Mouse (Mus musculus) midbrain, embryonic 16.5 days (tissue): ENCODE data around the gene 2310057M21Rik. TPM values are rescaled to one million over a fixed set of nuclear protein-coding genes. Genes with fewer than 3 reads are reported as not detected.

ENCODE experiments used
- ATAC-seq: fragments of 200-750 bp; cut with Nextera tagmentation; 2 replicates; pipeline ENCODE4 v1.8.0; 2017; ENCODE audit warnings: moderate TSS enrichment
- H3K27ac ChIP-seq: fragments of 300-500 bp; sonication (generic); 2 replicates; pipeline ENCODE4 v1.5.1; 2014; ENCODE audit warnings: mild to moderate bottlenecking, low read length, mixed read lengths
- H3K27me3 ChIP-seq: fragments of 300-500 bp; sonication (generic); 2 replicates; pipeline ENCODE4 v1.6.1; 2014; ENCODE audit warnings: low read depth, low read length, mixed read lengths; ENCODE audit not compliant: control insufficient read depth, insufficient read depth
- H3K36me3 ChIP-seq: fragments of 300-500 bp; sonication (generic); 2 replicates; pipeline ENCODE4 v1.6.1; 2014; ENCODE audit warnings: mild to moderate bottlenecking, low read length, moderate library complexity, mixed read lengths; ENCODE audit not compliant: control insufficient read depth, insufficient read depth
- H3K4me1 ChIP-seq: fragments of 300-500 bp; sonication (generic); 2 replicates; pipeline ENCODE4 v1.6.1; 2014; ENCODE audit warnings: mild to moderate bottlenecking, low read length, mixed read lengths; ENCODE audit not compliant: control insufficient read depth, insufficient read depth
- H3K4me2 ChIP-seq: fragments of 300-500 bp; sonication (generic); 2 replicates; pipeline ENCODE4 v1.6.1; 2014; ENCODE audit warnings: mild to moderate bottlenecking, low read length, mixed read lengths
- H3K4me3 ChIP-seq: fragments of 300-500 bp; sonication (generic); 2 replicates; pipeline ENCODE4 v1.5.1; 2014; ENCODE audit warnings: low read depth, mild to moderate bottlenecking, low read length, moderate library complexity, mixed read lengths
- H3K9ac ChIP-seq: fragments of 300-500 bp; sonication (generic); 2 replicates; pipeline ENCODE4 v1.6.1; 2014; ENCODE audit warnings: low read depth, low read length, mixed read lengths
- H3K9me3 ChIP-seq: fragments of 300-500 bp; sonication (generic); replicated peaks from 2 replicates; pipeline ENCODE4 v1.6.1; 2014; ENCODE audit warnings: mild to moderate bottlenecking, low read length, mixed read lengths; ENCODE audit not compliant: control insufficient read depth, poor library complexity, severe bottlenecking
- WGBS: fragments of 180-500 bp; shearing (Covaris S2); extraction: QIAGEN DNeasy Blood & Tissue Kit; methylation state at CpG from one replicate; pipeline ENCODE4 v1.1.7; 2014; 5-methylcytosine and 5-hydroxymethylcytosine counted together
- polyA plus RNA-seq: library from polyadenylated mRNA; unstranded; fragments of >200 nt; fragmentation: Nextera tagmentation; extraction: Ambion mirVana; gene quantifications from 2 replicates; pipeline ENCODE4 v1.2.1, GENCODE M21; 2015

The 2310057M21Rik gene
- polyA plus RNA-seq, 1 experiment from 2014 or later, result 32.4 TPM

DNA sequence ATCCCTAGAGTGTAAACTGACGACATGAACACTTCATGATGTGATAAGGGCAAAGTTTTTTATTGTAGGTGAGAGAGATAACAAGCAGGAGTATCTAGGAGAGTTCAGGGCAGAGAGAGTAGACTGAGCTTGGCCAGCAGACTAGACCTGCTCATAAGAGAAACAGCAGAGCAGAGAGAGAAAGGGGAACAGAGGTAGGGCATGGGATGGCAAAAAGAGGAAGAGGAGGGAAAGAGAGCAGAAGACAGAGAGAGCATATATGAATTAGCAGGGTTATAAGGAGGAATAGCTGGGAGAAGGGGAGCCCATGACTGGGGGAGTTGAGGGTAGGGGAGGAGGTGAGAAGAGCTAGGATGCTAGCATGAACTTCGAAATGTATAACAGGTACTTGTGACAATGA lies 30.9 kb downstream of the 2310057M21Rik start:
- Histone ChIP-seq H3K36me3 (no peaks in the 10 kb centered on the region), H3K4me2 (no peak overlapping the region), H3K4me3 (no peak overlapping the region), H3K9me3 (no peaks in the 10 kb centered on the region), H3K27ac (no peak overlapping the region), H3K4me1 (no peaks in the 10 kb centered on the region), H3K27me3 (no peaks in the 10 kb centered on the region), H3K9ac (no peak overlapping the region)
- no peak for ATAC-seq
- WGBS, result 79% methylated on average over 2 of the region's 2 CpGs

- Histone ChIP-seq H3K36me3 (no peaks in the 10 kb centered on the region), H3K4me3 (no peak within 1 kb of the TSS), H3K27me3 (no peaks in the 10 kb centered on the region), H3K9ac (no peak within 1 kb of the TSS), H3K9me3 (no peaks in the 10 kb centered on the region), H3K4me2 (no peak within 1 kb of the TSS), H3K4me1 (no peaks in the 10 kb centered on the region), H3K27ac (no peak within 1 kb of the TSS)
- WGBS, result 92% methylated on average over 5 of the region's 5 CpGs
- ATAC-seq, result no peak
Observed at GRCm38 (mm10) chr7:131329416-131329815, 33.1 kb downstream of the 2310057M21Rik start, which contains the start of gene Fam24b. Fam24b (minus strand) TSS chr7:131329516.

DNA sequence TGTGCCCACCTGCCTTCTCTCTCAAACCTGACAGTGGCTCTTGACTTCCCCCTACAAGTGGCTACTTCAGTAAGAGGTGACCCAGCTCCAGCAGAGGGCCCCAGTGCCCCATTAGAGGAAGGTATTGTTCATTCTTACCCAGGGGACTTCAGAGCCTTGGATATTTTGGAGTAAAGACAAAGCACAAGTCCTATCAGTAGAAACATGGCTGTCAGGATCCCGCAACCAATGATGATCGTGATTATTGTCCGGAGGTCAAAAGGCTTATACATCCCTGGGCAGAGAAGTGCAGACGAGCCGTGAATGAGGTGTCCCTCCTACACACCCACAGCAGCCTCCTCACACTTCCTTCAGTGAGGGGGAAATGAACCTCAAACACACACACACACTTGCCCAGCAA lies 35.5 kb downstream of the 2310057M21Rik start:
- no peak overlapping the region for H3K27ac ChIP-seq

GRCm38 (mm10) chr7:131322192-131322591 lies 40.4 kb downstream of the 2310057M21Rik start, which contains the start of gene Cuzd1:
Cuzd1 (minus strand) TSS chr7:131322292.
- ATAC-seq, result no peak
- H3K4me3 ChIP-seq, result no peak within 1 kb of the TSS
- H3K4me2 ChIP-seq, result no peak within 1 kb of the TSS
- no peaks in the 10 kb centered on the region for H3K9me3 ChIP-seq
- WGBS, result 71% methylated on average over 2 of the region's 2 CpGs
- H3K27ac ChIP-seq, result no peak within 1 kb of the TSS
- no peaks in the 10 kb centered on the region for H3K27me3 ChIP-seq
- H3K9ac ChIP-seq, result no peak within 1 kb of the TSS
- no peaks in the 10 kb centered on the region for H3K4me1 ChIP-seq
- no peaks in the 10 kb centered on the region for H3K36me3 ChIP-seq

More for the DNA sequence above, 35.5 kb downstream of the 2310057M21Rik start:
- 89% methylated on average over 5 of the region's 5 CpGs for WGBS
- no peak overlapping the region for H3K4me2 ChIP-seq
- no peaks in the 10 kb centered on the region for H3K9me3 ChIP-seq
- H3K36me3 ChIP-seq, result no peaks in the 10 kb centered on the region
- H3K9ac ChIP-seq, result no peak overlapping the region
- ATAC-seq, result no peak
- H3K4me1 ChIP-seq, result no peaks in the 10 kb centered on the region
- H3K27me3 ChIP-seq, result no peaks in the 10 kb centered on the region
- no peak overlapping the region for H3K4me3 ChIP-seq

DNA sequence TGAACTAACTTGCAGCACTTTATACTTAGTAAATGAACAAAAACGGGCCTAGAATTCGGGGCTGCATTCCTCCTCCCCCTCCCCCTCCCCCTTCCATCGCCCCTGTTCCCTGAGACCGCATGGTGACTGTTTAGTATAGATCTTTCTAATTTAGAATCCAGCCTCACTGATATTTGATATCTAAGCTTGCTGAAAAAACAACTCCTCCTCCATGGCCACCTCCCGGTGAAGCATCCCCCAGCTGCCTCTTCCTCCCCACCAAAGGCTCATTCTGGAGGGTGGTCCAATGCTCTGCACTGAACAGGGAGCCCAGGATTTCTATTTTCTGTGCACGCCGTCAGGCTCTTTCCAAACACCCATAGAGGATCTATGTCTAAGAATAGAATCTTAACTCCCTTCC lies 44.2 kb downstream of the 2310057M21Rik start:
- H3K27ac ChIP-seq, result no peak overlapping the region
- WGBS, result 84% methylated on average over 5 of the region's 7 CpGs
- no peak overlapping the region for H3K4me3 ChIP-seq
- no peak overlapping the region for H3K4me2 ChIP-seq
- H3K9ac ChIP-seq, result no peak overlapping the region
- no peaks in the 10 kb centered on the region for H3K27me3 ChIP-seq
- no peaks in the 10 kb centered on the region for H3K36me3 ChIP-seq
- ATAC-seq, result no peak
- H3K4me1 ChIP-seq, result no peaks in the 10 kb centered on the region
- H3K9me3 ChIP-seq, result no peaks in the 10 kb centered on the region

GRCm38 (mm10) chr7:131317587-131317986 lies 45.0 kb downstream of the 2310057M21Rik start:
- no peaks in the 10 kb centered on the region for H3K9me3 ChIP-seq
- no peak for ATAC-seq
- H3K4me3 ChIP-seq, result no peak overlapping the region
- no peaks in the 10 kb centered on the region for H3K4me1 ChIP-seq
- H3K27me3 ChIP-seq, result no peaks in the 10 kb centered on the region
- H3K27ac ChIP-seq, result no peak overlapping the region
- no peak overlapping the region for H3K4me2 ChIP-seq
- H3K36me3 ChIP-seq, result no peaks in the 10 kb centered on the region
- 80% methylated on average over 12 of the region's 12 CpGs for WGBS
- no peak overlapping the region for H3K9ac ChIP-seq

DNA sequence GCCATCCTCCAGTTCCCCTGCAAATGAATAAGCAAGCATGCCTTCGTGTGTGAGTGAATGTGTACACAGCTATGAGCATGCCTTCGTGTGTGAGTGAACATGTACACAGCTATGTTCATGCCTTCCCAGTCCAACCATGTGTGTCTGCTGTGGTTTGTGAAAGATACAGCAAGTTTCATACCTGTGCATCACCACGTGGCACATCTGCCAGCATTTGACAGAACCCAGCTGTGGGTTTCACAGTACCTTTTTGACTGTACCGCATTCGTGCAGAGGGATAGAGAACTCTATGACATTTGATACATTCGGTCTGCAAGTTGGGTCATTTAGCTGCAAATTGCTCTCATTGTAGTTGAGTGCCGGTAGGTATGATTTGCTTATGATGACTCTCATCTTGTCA lies 48.1 kb downstream of the 2310057M21Rik start:
- 88% methylated on average over 7 of the region's 7 CpGs for WGBS
- H3K36me3 ChIP-seq, result no peaks in the 10 kb centered on the region
- H3K9me3 ChIP-seq, result no peaks in the 10 kb centered on the region

GRCm38 (mm10) chr7:131306733-131307132 lies 55.8 kb downstream of the 2310057M21Rik start:
- Histone ChIP-seq H3K9me3 (no peaks in the 10 kb centered on the region), H3K9ac (no peak overlapping the region), H3K4me1 (no peaks in the 10 kb centered on the region), H3K4me3 (no peak overlapping the region), H3K27me3 (no peaks in the 10 kb centered on the region), H3K36me3 (no peaks in the 10 kb centered on the region), H3K27ac (no peak overlapping the region), H3K4me2 (no peak overlapping the region)
- 80% methylated on average over 5 of the region's 5 CpGs for WGBS
- no peak for ATAC-seq

More for the DNA sequence above, 48.1 kb downstream of the 2310057M21Rik start:
- ATAC-seq, result no peak
- Histone ChIP-seq H3K27ac (no peak overlapping the region), H3K9ac (no peak overlapping the region), H3K4me2 (no peak overlapping the region), H3K27me3 (no peaks in the 10 kb centered on the region), H3K4me3 (no peak overlapping the region), H3K4me1 (no peaks in the 10 kb centered on the region)

- ATAC-seq, result no peak
- Histone ChIP-seq H3K27me3 (no peaks in the 10 kb centered on the region), H3K9me3 (no peaks in the 10 kb centered on the region), H3K27ac (no peak overlapping the region), H3K4me2 (no peak overlapping the region), H3K4me1 (no peaks in the 10 kb centered on the region), H3K4me3 (no peak overlapping the region), H3K9ac (no peak overlapping the region), H3K36me3 (no peaks in the 10 kb centered on the region)
- WGBS, result 81% methylated on average over 8 of the region's 8 CpGs
Observed at GRCm38 (mm10) chr7:131303340-131303739, 59.2 kb downstream of the 2310057M21Rik start.
